Mouse (Mus musculus) layer of hippocampus, postnatal 14 days (tissue): ENCODE measurements around the gene Naa15. TPM values are rescaled to one million over a fixed set of nuclear protein-coding genes. Genes with fewer than 3 reads are reported as not detected.

ENCODE experiments used
- DNase-seq, 2 experiments: peaks; one replicate each; pipeline ENCODE4 v3.0.0; 2021 to 2022; ENCODE audit warnings: low spot score in 2 of 2, mixed read lengths in 1 of 2
- long read RNA-seq, 2 experiments: library from polyadenylated mRNA; stranded (forward); transcript quantifications; one replicate each; pipeline ENCODE4 v2.0.0; 2021
- total RNA-seq, 2 experiments: library from RNA; stranded (reverse); gene quantifications; 2 replicates each; pipeline ENCODE4 v1.2.3; 2021

Naa15 gene
- total RNA-seq, result 10 to 100 TPM; 41.8 to 46.9 TPM
- long read RNA-seq, experiment 1, full-length matches to known transcripts, result 17 of 25 reads
- long read RNA-seq, experiment 1, partial matches to known transcripts, result 1 of 25 reads
- long read RNA-seq, experiment 1, other reads (novel, unspliced or antisense), result 7 of 25 reads
- long read RNA-seq, experiment 2, full-length matches to known transcripts, result 15 of 34 reads
- long read RNA-seq, experiment 2, partial matches to known transcripts, result 4 of 34 reads
- long read RNA-seq, experiment 2, other reads (novel, unspliced or antisense), result 15 of 34 reads

GRCm38 (mm10) chr3:51415098-51416072 lies at the start of gene Naa15:
Gene Naa15, plus strand, starts transcription at chr3:51415148.
- DNase-seq, result peak; percentile 96 to 97

DNA sequence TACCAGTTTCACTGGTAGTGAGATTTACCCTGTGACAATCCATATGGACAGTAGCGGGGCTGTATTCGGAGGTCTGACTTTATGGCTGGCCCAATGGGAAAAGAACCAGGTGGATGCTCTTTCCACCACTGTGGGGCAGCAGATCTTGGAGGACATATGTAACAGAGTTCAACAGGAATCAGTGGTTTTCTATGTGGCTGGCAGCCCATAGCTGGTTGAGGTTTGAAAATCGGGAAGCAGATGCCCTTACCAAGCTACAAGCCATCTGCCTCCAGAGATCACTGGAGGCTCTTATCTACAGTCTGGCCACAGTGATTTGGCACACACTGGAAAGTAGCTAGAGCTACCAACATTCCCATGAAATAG lies 49.4 kb upstream of the Naa15 start:
- DNase-seq, result no peak

- DNase-seq, result no peak
Measured at GRCm38 (mm10) chr3:51366926-51367325, 48.0 kb upstream of the Naa15 start.

GRCm38 (mm10) chr3:51368011-51368410 lies 46.9 kb upstream of the Naa15 start:
- DNase-seq, result no peak

DNA sequence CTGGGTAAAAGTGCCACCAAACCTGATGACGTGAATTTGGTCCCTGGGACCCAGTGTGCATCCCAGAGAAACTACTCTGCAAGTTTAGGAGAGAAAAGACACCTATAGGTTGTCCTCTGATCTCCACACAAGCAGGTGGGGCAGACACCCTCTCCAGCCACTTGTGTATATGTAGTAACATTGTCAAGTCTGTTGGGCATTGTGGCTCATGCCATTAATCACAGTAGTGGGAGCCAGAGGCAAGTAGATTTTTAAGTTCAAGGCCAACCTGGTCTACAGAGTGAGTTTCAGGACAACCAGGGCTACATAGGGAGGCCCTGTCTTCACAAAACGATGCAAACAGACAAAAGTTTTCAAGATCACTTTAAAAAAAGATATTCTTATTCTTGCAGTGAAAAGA lies 43.1 kb upstream of the Naa15 start:
- no peak for DNase-seq

DNA sequence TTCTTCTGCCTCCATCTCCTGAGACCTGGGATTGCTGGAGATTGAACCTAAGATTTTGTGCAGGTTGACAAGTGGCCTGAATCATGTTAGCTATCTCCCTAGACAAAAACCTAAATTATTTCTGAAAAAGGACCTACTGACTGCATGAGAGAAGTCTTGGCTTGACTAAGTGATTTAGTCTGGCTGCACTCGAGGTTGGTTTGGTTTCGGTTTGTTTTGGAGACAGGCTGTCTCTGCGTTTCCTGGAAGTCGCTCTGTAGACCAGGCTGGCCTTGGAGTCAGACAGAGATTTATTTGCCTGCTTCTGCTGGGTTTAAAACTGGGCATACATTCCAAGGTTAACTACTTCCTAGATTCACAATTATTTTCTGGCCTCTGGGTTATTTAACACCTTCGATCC lies 42.1 kb upstream of the Naa15 start:
- no peak for DNase-seq

- no peak for DNase-seq
Measured at GRCm38 (mm10) chr3:51373544-51373943, 41.4 kb upstream of the Naa15 start.

DNA sequence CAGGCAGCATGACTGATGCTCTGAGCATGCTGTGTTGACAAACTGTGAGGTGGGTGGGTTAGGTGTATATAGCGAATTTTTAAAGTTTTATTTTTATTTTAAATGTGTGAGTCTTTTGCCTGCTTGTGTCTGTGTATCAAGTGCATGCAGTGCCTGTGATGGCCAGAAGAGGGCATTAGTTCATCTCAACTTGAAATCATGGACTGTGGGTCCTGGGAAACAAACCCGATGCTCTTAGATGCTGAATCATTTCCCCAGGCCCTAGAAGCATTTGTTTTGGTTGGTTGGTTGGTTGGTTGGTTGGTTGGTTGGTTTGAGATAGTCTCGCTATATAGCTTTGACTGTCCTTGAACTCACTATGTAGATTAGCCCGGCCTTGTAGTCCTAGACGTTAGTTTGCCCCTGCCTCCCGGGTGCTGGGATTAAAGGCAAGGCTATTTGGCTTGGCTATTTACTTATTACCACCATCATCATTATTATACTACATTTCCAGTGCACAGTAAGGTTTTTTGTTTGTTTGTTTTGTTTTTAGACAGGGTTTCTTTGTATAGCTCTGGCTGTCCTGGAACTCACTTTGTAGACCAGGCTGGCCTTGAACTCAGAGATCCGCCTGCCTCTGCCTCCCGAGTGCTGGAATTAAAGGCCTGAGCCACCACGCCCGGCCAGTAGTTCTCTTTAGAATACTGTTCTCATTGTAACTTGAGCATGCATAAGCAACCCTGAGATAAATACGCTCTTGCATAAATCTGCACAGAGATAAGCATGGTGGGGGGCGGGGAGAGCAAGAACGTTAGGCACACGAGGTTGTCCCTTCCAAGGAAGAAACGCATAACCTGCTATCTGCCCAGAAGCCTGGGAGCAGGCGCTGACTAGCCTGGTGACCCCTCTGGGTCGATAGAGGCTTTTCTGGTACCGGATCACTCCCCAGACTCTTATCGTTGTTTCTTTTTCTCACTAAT lies 39.4 kb upstream of the Naa15 start:
- DNase-seq, result peak in 1 of 2 experiments; percentile 50

- peak in 1 of 2 experiments; percentile 27 for DNase-seq
Measured at GRCm38 (mm10) chr3:51377878-51378664, 36.9 kb upstream of the Naa15 start.

GRCm38 (mm10) chr3:51378665-51378946 lies 36.3 kb upstream of the Naa15 start:
- no peak for DNase-seq

DNA sequence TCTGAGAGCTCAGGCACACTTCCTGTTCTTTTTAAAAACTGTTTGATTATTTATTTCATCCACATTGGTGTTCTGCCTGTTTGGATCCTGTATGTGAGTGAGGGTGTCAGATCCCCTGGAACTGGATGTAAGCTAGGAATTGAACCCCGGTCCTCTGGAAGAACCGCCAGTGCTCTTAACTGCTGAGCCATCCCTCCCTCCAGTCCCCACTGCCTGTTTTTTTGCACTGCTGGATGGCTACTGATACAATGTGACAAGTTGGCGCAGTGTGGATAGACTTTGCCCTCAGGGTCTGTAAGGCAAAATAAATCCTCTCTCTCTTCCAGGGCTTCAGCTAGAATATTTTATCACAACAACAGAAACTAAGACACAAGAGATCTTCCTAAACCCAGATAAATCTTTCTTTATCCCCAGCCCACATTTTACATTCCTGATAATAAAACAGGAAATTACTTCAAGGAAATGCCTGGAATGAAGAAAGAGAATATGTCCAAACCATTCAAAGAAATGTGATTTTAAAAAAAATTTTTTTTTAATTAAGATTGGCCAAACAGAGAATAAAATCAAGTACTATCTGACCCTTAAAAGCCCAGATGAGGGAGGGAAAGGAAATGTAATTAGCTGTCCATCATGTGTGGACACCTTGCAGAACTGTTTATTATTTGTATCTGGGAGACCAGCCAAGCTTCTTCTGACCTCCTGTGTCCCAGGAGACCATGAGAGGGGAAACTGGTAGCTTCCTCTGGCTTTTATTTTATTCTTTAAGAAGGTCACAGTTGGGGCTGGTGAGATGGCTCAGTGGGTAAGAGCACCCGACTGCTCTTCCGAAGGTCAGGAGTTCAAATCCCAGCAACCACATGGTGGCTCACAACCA lies 34.9 kb upstream of the Naa15 start:
- DNase-seq, result no peak

GRCm38 (mm10) chr3:51380660-51381014 lies 34.3 kb upstream of the Naa15 start:
- no peak for DNase-seq

DNA sequence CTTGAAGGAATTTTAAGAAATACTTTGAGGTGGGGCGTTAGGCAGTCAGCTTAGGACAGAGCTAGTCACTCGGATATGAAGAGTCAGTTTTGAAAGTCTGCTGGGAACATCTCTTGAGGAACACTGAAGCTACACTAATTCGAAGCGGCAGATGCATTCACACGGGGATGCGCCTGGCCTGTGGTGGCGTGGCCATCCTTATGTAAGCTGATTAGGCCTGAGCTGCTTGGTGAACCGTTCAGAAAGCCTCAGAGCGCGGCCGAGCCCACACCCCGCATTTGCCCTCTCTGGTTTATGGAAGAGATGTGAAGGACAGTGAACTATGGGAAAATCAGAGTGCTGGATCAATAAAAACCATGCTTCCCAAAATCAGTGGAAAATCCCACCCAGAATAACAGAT lies 31.5 kb upstream of the Naa15 start:
- no peak for DNase-seq

DNA sequence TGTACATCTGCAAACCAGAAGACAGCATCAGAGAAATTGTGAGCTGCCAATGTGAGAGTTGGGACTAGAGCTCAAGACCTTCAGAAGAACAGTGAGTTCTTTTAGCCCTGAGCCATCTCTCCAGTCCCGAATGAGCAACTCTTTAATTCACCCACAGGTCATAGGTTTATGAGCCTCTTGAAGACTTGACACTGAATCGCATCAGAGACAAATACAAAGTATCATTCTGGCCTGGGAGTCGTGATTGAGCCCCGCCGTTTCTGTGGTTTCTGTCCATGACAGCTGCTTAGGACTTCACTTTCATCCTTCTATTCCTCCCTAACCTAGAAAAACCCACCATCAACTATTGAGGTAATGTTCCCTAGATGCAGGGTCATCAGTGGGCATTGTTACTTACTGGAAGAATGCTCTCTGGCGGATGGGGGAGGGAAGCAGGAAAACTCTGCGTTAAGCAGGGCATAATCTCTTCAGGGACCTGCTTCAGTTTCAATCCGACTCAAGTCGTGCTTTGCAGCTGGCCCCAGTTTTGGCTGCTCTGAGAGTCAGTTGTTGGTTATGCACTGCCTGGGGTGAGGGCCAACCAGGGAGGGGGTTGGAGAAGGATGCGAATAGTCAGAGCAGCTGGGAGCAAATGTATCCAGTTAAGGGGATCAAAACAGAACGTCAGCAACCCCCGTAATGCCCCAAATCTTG lies 28.4 kb upstream of the Naa15 start:
- DNase-seq, result no peak

- DNase-seq, result no peak
Measured at GRCm38 (mm10) chr3:51387134-51387451, 27.9 kb upstream of the Naa15 start.

- no peak for DNase-seq
Measured at GRCm38 (mm10) chr3:51387868-51388381, 27.0 kb upstream of the Naa15 start.

DNA sequence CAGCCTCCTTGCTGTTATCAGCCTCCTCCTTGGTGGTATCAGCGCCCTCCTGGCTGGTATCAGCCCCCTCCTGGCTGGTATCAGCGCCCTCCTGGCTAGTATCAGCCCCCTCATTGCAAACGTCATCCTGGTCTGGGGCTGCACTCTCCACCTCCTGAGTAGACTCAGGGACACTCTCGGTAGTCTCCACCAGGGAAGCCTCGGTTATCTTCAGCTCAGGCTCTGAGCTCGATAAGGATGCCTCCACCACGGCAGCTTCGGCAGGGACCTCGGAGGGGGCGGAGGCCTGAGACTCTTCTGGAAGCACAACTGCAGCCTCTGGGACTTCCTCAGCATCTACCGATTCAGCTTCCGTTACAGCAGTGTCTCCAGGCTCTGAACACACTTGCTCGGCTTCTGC lies 26.0 kb upstream of the Naa15 start:
- no peak for DNase-seq

GRCm38 (mm10) chr3:51391095-51391494 lies 23.9 kb upstream of the Naa15 start:
- DNase-seq, result no peak

GRCm38 (mm10) chr3:51391591-51391990 lies 23.4 kb upstream of the Naa15 start:
- no peak for DNase-seq
